In genomic region chr4:57568268-57569068, GRCm38 (mm10) we compare ENCODE assay signal across 8 mouse cellular contexts. TPM values are rescaled to one million over a fixed set of nuclear protein-coding genes. Genes with fewer than 3 reads are reported as not detected.
A peak's percentile ranks its signal among the peaks of the same experiment; 100 is the strongest.
DNase-seq lines count a peak whose midpoint lies in the region; ATAC-seq and TF ChIP-seq lines count a peak whose summit lies in the region.

No protein-coding gene starts in this region.

- DNase-seq in cerebellum, adult 2 months = no peak
- DNase-seq in cerebellum, postnatal 4 days (ENCODE audit: low spot score in 2 of 2) = no peak
- no peak for DNase-seq in thymus, postnatal 36 days
- no peak for DNase-seq in spleen, postnatal 10 days (ENCODE audit: low spot score in 2 of 2)
- DNase-seq in gastrocnemius, adult 18-20 months (ENCODE audit: low spot score) = no peak

- TF ChIP-seq CTCF in cerebellum, adult 2 months (IDR thresholded peaks at IDR 0.05; ENCODE audit: borderline replicate concordance, insufficient read depth, low read depth, low read length) = no peak
- no peak for TF ChIP-seq CTCF in E14TG2a.4 (conservative IDR thresholded peaks at IDR 0.05; ENCODE audit: low read length)

- peak overlapping the region; percentile 3 for H3K4me3 ChIP-seq in cerebellum, adult 2 months (replicated peaks; ENCODE audit: insufficient read depth, low read depth, low read length)
- H3K4me3 ChIP-seq in E14TG2a.4 (replicated peaks; ENCODE audit: low read length) = peak overlapping the region; percentile 79
- H3K4me3 ChIP-seq in heart, embryonic 14.5 days (ENCODE audit: control insufficient read depth in 1 of 2, insufficient read depth in 1 of 2, low read depth in 1 of 2, low read length in 2 of 2) = peak overlapping the region; percentile 77 to 82
- peak overlapping the region; percentile 28 for H3K4me3 ChIP-seq in liver, embryonic 15.5 days (replicated peaks)

- H3K27ac ChIP-seq in cerebellum, adult 2 months (ENCODE audit: insufficient read depth, low read length) = no peak overlapping the region
- peak overlapping the region; percentile 98 for H3K27ac ChIP-seq in heart, embryonic 14.5 days (replicated peaks in 1 of 2; ENCODE audit: control insufficient read depth in 1 of 2, insufficient read depth in 1 of 2, low read depth in 2 of 2, low read length in 2 of 2)
- no peak overlapping the region for H3K27ac ChIP-seq in liver, embryonic 15.5 days (replicated peaks)

- ATAC-seq in heart, embryonic 14.5 days (ENCODE audit: insufficient number of reproducible peaks, insufficient read depth, low FRiP score, low read depth) = no peak; the same call in 1 of the 2 replicates
- ATAC-seq in liver, embryonic 15.5 days (ENCODE audit: insufficient read depth) = no peak

- H3K36me3 ChIP-seq in E14TG2a.4 (ENCODE audit: insufficient read depth, low read length) = no peaks in the 10 kb centered on the region
- H3K36me3 ChIP-seq in heart, embryonic 14.5 days (ENCODE audit: control insufficient read depth, insufficient read depth, low read length) = peaks cover 8% of the 10 kb centered on the region; the same call in 1 of the 2 replicates
- no peaks in the 10 kb centered on the region for H3K36me3 ChIP-seq in liver, embryonic 15.5 days (replicated peaks)

- H3K9ac ChIP-seq in heart, embryonic 14.5 days (ENCODE audit: low read length) = peak overlapping the region; percentile 95
- no peak overlapping the region for H3K9ac ChIP-seq in liver, embryonic 15.5 days

- no peaks in the 10 kb centered on the region for H3K27me3 ChIP-seq in cerebellum, adult 2 months (ENCODE audit: control insufficient read depth, insufficient read depth, low read length)
- H3K27me3 ChIP-seq in E14TG2a.4 (ENCODE audit: insufficient read depth, low read length) = peaks cover 62% of the 10 kb centered on the region
- no peaks in the 10 kb centered on the region for H3K27me3 ChIP-seq in heart, embryonic 14.5 days (ENCODE audit: control insufficient read depth, insufficient read depth, low read length)
- peaks cover 26% of the 10 kb centered on the region for H3K27me3 ChIP-seq in liver, embryonic 15.5 days

- no peaks in the 10 kb centered on the region for H3K9me3 ChIP-seq in E14TG2a.4 (ENCODE audit: low read length)
- no peaks in the 10 kb centered on the region for H3K9me3 ChIP-seq in heart, embryonic 14.5 days (ENCODE audit: control insufficient read depth, low read length)
- H3K9me3 ChIP-seq in liver, embryonic 15.5 days (replicated peaks) = no peaks in the 10 kb centered on the region

- 44% methylated on average over 19 of the region's 19 CpGs for WGBS in cerebellum, adult 2 months
- WGBS in heart, embryonic 14.5 days = 18% methylated on average over 18 of the region's 19 CpGs
- WGBS in liver, embryonic 15.5 days (ENCODE audit: insufficient replicate concordance) = 45% methylated on average over 19 of the region's 19 CpGs

- peak overlapping the region; percentile 77 for H3K4me2 ChIP-seq in heart, embryonic 14.5 days (ENCODE audit: low read length)
- peak overlapping the region; percentile 41 for H3K4me2 ChIP-seq in liver, embryonic 15.5 days

- H3K4me1 ChIP-seq in cerebellum, adult 2 months (ENCODE audit: control insufficient read depth, insufficient read depth, low read length) = no peaks in the 10 kb centered on the region
- peaks cover 10% of the 10 kb centered on the region for H3K4me1 ChIP-seq in E14TG2a.4 (replicated peaks; ENCODE audit: low read depth, low read length)
- peaks cover 28 to 56% of the 10 kb centered on the region in 2 experiments for H3K4me1 ChIP-seq in heart, embryonic 14.5 days (ENCODE audit: control insufficient read depth in 2 of 2, insufficient read depth in 2 of 2, low read length in 2 of 2)
- no peaks in the 10 kb centered on the region for H3K4me1 ChIP-seq in liver, embryonic 15.5 days (replicated peaks)

- TF ChIP-seq POLR2A in cerebellum, adult 2 months (IDR thresholded peaks at IDR 0.05; ENCODE audit: borderline replicate concordance, insufficient read depth, low read length) = no peak

RNA-seq across cellular contexts. Expression of gene Pakap, which starts 0.5 kb away (rescaled TPM):
- 4.1 and 6.3 TPM in 2 replicates for polyA plus RNA-seq in cerebellum, adult 2 months (2012; rRNA removed)
- 59.6 and 66.0 TPM in 2 replicates for polyA plus RNA-seq in heart, embryonic 14.5 days (2014; fragmentation: Nextera tagmentation; extraction: Ambion mirVana)
- polyA plus RNA-seq in liver, embryonic 15.5 days (2015; fragmentation: Nextera tagmentation; extraction: Ambion mirVana) = 1.4 and 1.6 TPM in 2 replicates
- 1 to 10 TPM; 2.8 to 4.8 TPM for total RNA-seq in gastrocnemius, adult 18-20 months (2021)

Comparison
In these comparisons a context has a peak if more than half of its experiments do, and no peak if none do; other contexts are left out.
1. H3K27ac ChIP-seq: peak in heart, embryonic 14.5 days (2 of 2); none in cerebellum, adult 2 months (single experiment) and liver, embryonic 15.5 days (single experiment).
2. H3K4me3 ChIP-seq: peak in every context shown above with its lines; median percentile 80 in heart, embryonic 14.5 days; 79 in E14TG2a.4; 28 in liver, embryonic 15.5 days; 3 in cerebellum, adult 2 months.